Mouse (Mus musculus) mouse trophoblast stem cell (cell line): ENCODE results near the gene Gm29276.
"Not testable (repeated sequence)": the region's sequence is repeated elsewhere in the genome, so short reads cannot be mapped to it uniquely, and the experiment has no call there.

Experiments used
- in situ Hi-C, 2 experiments: fragments of 300-500 bp; cut with MseI, MboI; formaldehyde crosslinking; loops; 2 replicates in 1 of 2; 3 replicates in 1 of 2; pipeline ENCODE4 v1.15.1; 2025

Gm29276 gene

GRCm38 (mm10) chrY:42582150-42582549 lies at the start of gene Gm29276:
Gene Gm29276, minus strand, starts transcription at chrY:42582250.
- in situ Hi-C loops: not testable (repeated sequence)
